Mouse (Mus musculus) hindbrain, embryonic 15.5 days (tissue): ENCODE results near the gene Os9. TPM values are rescaled to one million over a fixed set of nuclear protein-coding genes. Genes with fewer than 3 reads are reported as not detected.
"Not testable (repeated sequence)": the region's sequence is repeated elsewhere in the genome, so short reads cannot be mapped to it uniquely, and the experiment has no call there.

ENCODE experiments used
- ATAC-seq: fragments of 200-750 bp; cut with Nextera tagmentation; 2 replicates; pipeline ENCODE4 v1.8.0; 2017; ENCODE audit warnings: low read depth, moderate number of reproducible peaks, moderate TSS enrichment; ENCODE audit not compliant: low FRiP score
- H3K27ac ChIP-seq: fragments of 300-500 bp; sonication (generic); replicated peaks from 2 replicates; pipeline ENCODE4 v1.5.1; 2015; ENCODE audit warnings: mild to moderate bottlenecking, inconsistent platforms
- H3K27me3 ChIP-seq: fragments of 300-500 bp; sonication (generic); 2 replicates; pipeline ENCODE4 v1.6.1; 2015; ENCODE audit warnings: control low read depth, inconsistent platforms
- H3K36me3 ChIP-seq: fragments of 300-500 bp; sonication (generic); 2 replicates; pipeline ENCODE4 v1.6.1; 2015; ENCODE audit warnings: control low read depth, inconsistent platforms
- H3K4me1 ChIP-seq: fragments of 300-500 bp; sonication (generic); replicated peaks from 2 replicates; pipeline ENCODE4 v1.6.1; 2015; ENCODE audit warnings: control low read depth, inconsistent platforms
- H3K4me2 ChIP-seq: fragments of 300-500 bp; sonication (generic); 2 replicates; pipeline ENCODE4 v1.6.1; 2015; ENCODE audit warnings: moderate library complexity, mild to moderate bottlenecking, inconsistent platforms
- H3K4me3 ChIP-seq: fragments of 300-500 bp; sonication (generic); 2 replicates; pipeline ENCODE4 v1.5.1; 2015; ENCODE audit warnings: mild to moderate bottlenecking, inconsistent platforms
- H3K9ac ChIP-seq: fragments of 300-500 bp; sonication (generic); 2 replicates; pipeline ENCODE4 v1.6.1; 2015; ENCODE audit warnings: inconsistent platforms
- H3K9me3 ChIP-seq: fragments of 300-500 bp; sonication (generic); 2 replicates; pipeline ENCODE4 v1.6.1; 2016; ENCODE audit warnings: control low read depth, inconsistent platforms
- WGBS: fragments of 180-500 bp; shearing (Covaris S2); methylation state at CpG from one replicate; pipeline ENCODE4 v1.1.7; 2015; 5-methylcytosine and 5-hydroxymethylcytosine counted together
- polyA plus RNA-seq: library from polyadenylated mRNA; unstranded; fragments of >200 nt; fragmentation: Nextera tagmentation; extraction: Ambion mirVana; gene quantifications from 2 replicates; pipeline ENCODE4 v1.2.1, GENCODE M21; 2015

The Os9 gene
- polyA plus RNA-seq, 1 experiment from 2014 or later = 130 TPM

DNA sequence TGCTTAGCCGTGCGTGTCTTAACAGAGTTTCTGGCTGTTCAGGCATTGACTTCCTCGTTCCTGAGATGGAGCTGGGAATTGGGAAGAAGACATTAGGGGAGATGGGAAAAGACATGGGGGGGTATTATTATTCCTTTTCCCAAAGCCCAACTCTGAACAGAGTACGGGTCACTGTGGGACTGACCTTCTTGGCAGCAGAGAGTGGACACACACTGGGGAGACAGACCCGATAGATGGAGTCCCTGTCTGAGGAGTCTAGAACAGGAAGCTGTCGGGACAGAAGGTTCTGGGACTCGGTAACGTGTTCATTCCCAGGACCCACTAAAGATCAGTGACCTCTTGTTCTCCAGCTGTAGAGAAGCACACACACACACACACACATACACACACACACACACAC is 45.3 kb downstream of the Os9 start:
- no peaks in the 10 kb centered on the region for H3K27me3 ChIP-seq
- H3K4me3 ChIP-seq = no peak overlapping the region
- no peak overlapping the region for H3K9ac ChIP-seq
- H3K4me1 ChIP-seq = peaks cover 40% of the 10 kb centered on the region
- H3K9me3 ChIP-seq = no peaks in the 10 kb centered on the region
- no peaks in the 10 kb centered on the region for H3K36me3 ChIP-seq
- no peak overlapping the region for H3K4me2 ChIP-seq
- WGBS = 79% methylated on average over 8 of the region's 8 CpGs
- no peak overlapping the region for H3K27ac ChIP-seq
- ATAC-seq = no peak

DNA sequence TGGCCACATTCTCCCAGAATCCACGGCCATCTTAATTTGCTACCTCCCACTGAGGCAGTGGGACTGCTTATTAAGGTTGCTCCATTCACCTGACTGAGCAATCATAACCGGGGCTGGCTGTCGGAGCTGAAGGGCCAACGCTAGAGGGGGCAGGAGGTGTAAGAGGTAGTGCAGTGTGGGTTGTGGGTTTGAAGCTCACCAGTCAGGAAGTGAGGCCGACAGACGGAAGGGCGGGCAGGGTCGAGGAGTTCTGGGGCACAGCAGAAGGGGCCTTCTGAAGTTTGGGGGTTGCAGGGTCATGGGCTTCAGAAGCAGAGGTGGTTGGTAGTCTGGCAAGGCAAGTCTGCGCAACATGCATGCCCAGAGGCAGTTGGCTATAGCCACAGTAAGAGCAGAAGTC is 45.9 kb downstream of the Os9 start, which contains the start of gene Agap2:
Gene Agap2 (plus strand): TSS at position 205 of the 400 bp plus-strand sequence.
- no peak for ATAC-seq
- no peaks in the 10 kb centered on the region for H3K36me3 ChIP-seq
- 75% methylated on average over 9 of the region's 9 CpGs for WGBS
- H3K4me1 ChIP-seq = peaks cover 35% of the 10 kb centered on the region
- H3K9me3 ChIP-seq = no peaks in the 10 kb centered on the region
- no peaks in the 10 kb centered on the region for H3K27me3 ChIP-seq
- H3K4me3 ChIP-seq = no peak within 1 kb of the TSS
- H3K27ac ChIP-seq = no peak within 1 kb of the TSS
- no peak within 1 kb of the TSS for H3K9ac ChIP-seq
- H3K4me2 ChIP-seq = peak within 1 kb of the TSS; percentile 16; the same call in 1 of the 2 replicates

DNA sequence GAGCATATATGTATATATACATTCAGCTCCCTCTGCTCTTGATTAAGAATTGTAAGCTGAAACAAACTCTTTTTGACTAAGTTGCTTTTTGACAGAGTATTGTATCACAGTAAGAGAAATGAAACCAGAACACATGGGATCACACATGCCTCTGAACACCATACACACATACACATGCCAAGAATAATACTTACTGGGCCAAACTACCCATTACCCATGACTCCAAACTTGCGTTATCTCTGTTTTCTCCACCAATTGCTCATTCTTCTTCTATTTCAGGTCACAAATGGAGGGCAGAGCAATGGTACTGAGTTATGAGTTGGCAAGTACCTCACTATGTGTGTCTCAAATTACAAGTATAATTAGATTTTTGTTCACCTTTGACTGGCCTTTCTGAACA is 47.0 kb downstream of the Os9 start:
- Histone ChIP-seq H3K4me3 (no peak overlapping the region), H3K4me1 (peaks cover 36% of the 10 kb centered on the region), H3K4me2 (no peak overlapping the region), H3K36me3 (no peaks in the 10 kb centered on the region), H3K27me3 (no peaks in the 10 kb centered on the region), H3K27ac (no peak overlapping the region), H3K9ac (no peak overlapping the region), H3K9me3 (no peaks in the 10 kb centered on the region)
- 100% methylated on average over 1 of the region's 1 CpGs for WGBS
- ATAC-seq = no peak

DNA sequence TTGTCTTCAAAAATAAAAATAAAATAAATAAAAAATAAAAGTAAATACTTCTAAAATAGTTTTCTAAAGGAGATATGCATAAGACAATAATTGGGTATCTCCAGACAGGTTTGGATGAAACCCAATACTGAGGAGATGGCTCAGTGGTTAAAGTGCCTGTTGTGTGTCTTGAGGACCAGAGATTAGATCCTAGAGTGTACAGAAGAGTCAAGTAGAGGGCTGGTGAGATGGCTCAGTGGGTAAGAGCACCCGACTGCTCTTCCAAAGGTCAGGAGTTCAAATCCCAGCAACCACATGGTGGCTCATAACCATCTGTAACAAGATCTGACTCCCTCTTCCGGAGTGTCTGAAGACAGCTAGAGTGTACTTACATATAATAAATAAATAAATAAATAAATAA is 48.0 kb downstream of the Os9 start:
- H3K27ac ChIP-seq, H3K36me3 ChIP-seq, H3K9me3 ChIP-seq, H3K4me3 ChIP-seq, H3K4me2 ChIP-seq, H3K27me3 ChIP-seq, ATAC-seq, H3K9ac ChIP-seq: not testable (repeated sequence)
- WGBS = 92% methylated on average over 2 of the region's 2 CpGs
- peaks cover 40% of the 10 kb centered on the region for H3K4me1 ChIP-seq

DNA sequence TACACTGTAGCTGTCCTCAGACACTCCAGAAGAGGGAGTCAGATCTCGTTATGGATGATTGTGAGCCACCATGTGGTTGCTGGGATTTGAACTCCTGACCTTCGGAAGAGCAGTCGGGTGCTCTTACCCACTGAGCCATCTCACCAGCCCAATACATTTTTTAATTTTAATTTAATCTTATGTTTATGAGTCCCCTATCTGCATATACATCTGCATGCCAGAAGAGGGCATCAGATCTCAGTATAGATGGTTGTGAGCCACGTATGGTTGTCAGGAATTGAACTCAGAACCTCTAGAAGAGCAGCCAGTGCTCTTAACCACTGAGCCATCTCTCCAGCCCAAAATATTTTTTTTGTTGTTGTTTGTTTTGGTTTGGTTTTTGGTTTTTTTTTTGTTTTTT is 48.7 kb downstream of the Os9 start:
- H3K4me3 ChIP-seq, H3K27ac ChIP-seq, H3K9me3 ChIP-seq, H3K4me2 ChIP-seq, ATAC-seq, H3K9ac ChIP-seq, H3K27me3 ChIP-seq, H3K36me3 ChIP-seq: not testable (repeated sequence)
- peaks cover 34% of the 10 kb centered on the region for H3K4me1 ChIP-seq
- 83% methylated on average over 4 of the region's 4 CpGs for WGBS

DNA sequence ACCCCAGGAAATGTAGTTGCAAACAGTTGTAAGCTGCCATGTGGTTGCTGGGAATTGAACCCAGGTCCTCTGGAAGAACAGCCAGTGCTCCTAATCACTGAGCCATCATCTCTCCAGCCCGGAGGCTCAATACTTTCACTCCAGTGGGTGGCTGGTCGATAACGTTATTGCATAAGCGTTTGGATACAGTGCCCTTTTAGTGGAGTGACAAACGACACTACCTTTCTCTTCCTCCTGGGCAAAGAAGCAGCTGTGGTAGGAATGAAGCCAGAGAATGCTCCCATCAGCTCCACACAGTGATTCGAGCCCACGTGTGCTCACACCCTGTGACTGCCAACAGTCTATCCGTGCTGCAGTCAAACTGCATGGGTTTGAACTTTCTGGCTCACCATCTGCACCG is 49.7 kb downstream of the Os9 start:
- Histone ChIP-seq H3K27ac (peak overlapping the region; percentile 91), H3K36me3 (peaks cover 19% of the 10 kb centered on the region), H3K9me3 (no peaks in the 10 kb centered on the region), H3K4me3 (peak overlapping the region; percentile 53), H3K4me1 (peaks cover 29% of the 10 kb centered on the region), H3K27me3 (no peaks in the 10 kb centered on the region), H3K9ac (peak overlapping the region; percentile 67), H3K4me2 (peak overlapping the region; percentile 96)
- 78% methylated on average over 9 of the region's 9 CpGs for WGBS
- no peak for ATAC-seq

DNA sequence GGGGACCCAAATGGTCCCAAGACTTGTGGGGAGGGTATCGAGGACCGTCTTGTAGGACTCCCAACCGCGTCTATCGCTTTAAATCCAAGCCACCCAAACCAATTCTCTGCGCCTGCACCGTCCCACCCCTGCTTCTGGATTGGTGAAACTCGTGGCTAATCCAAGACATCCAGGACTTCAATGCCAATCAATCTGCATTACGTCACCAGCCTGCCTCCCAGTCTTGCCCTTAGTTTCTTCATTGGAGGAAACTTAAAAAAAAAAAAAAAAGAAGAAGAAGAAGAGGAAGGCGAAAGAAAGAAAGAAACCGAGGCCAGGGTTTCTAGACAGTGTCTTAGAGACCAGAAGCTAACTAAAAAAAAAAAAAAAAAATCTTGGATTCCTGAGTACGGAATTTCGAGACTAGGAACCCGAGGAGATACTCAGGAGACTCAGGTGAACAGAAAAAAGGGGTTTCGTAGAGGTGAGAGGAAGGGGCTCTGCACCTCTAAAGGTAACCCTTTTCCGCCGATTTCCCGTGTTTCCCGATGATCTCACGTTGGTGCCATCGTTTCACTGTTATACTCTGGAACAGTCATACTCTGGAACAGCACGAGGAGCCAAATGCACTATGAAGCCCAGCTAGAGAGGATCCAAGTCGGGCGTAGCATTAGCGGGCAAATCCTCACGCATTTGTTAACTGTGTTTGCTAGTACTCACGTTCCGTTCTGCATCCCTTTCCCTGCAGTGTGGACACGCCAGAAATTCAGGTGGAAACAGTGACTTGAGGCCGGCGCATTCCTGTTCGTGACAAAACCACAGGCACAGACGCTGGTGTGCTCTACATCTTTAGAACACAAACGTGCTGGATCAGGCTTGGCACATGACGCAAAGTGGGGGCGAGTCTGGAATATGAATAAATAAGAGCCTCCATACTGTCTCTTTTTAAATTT is 50.5 kb downstream of the Os9 start, which contains the start of gene Tspan31:
Gene Tspan31 (minus strand): TSS at position 75 of the 932 bp plus-strand sequence.
- Histone ChIP-seq H3K27me3 (no peaks in the 10 kb centered on the region), H3K27ac (peak within 1 kb of the TSS; percentile 91), H3K4me1 (peaks cover 29% of the 10 kb centered on the region), H3K4me3 (peak within 1 kb of the TSS; percentile 53), H3K36me3 (peaks cover 27% of the 10 kb centered on the region), H3K9ac (peak within 1 kb of the TSS; percentile 67), H3K4me2 (peak within 1 kb of the TSS; percentile 96), H3K9me3 (no peaks in the 10 kb centered on the region)
- ATAC-seq = peak; percentile 93
- 2% methylated on average over 36 of the region's 36 CpGs for WGBS

DNA sequence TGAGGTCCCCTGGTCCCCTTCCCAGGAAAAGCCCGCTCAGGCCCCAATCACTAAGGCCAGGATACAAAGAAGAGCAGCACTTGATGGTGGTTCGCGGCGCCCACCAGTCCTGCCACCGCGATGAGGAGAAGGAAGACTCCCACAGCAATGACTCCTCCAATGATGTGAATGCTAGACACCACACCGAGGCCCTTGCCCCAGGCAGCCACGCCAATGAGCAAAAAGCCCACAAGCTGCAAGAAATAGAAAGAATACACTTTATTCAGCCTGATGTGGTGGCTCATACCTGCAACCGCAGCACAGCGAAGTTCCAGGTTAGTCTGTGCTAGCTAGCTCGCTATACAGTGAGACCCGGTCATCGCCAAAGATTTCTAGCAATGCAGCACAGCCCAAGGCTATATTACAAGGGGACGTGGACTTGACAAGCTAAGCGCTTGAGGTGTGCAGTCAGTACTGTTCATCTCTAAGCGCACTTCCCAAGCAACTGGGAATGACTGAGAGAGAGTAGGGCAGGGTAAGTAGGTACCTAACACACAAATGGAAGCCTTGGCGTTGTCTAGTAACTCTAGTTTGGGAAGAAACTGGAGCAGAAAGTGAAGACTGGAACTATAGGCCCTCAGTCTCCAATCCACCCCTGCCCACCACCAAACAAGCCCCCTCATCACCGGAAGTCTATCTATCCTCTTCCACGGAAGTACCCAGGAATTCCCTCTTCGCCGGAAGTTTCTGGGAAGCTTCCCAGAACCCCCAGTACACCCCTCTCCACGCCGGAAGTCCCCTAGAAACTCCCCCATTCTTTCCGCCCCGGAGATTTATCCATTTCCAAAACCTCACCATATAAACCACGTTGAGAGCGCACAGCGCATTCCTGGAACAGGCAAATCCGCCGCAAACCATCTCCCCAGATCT is 51.4 kb downstream of the Os9 start:
- WGBS = 7% methylated on average over 30 of the region's 30 CpGs
- no peaks in the 10 kb centered on the region for H3K9me3 ChIP-seq
- H3K4me2 ChIP-seq = peak overlapping the region; percentile 96
- H3K27ac ChIP-seq = peak overlapping the region; percentile 91
- H3K4me1 ChIP-seq = peaks cover 37% of the 10 kb centered on the region
- ATAC-seq = peak; percentile 86
- no peaks in the 10 kb centered on the region for H3K27me3 ChIP-seq
- H3K9ac ChIP-seq = peak overlapping the region; percentile 60
- peak overlapping the region; percentile 53 for H3K4me3 ChIP-seq
- peaks cover 34% of the 10 kb centered on the region for H3K36me3 ChIP-seq

DNA sequence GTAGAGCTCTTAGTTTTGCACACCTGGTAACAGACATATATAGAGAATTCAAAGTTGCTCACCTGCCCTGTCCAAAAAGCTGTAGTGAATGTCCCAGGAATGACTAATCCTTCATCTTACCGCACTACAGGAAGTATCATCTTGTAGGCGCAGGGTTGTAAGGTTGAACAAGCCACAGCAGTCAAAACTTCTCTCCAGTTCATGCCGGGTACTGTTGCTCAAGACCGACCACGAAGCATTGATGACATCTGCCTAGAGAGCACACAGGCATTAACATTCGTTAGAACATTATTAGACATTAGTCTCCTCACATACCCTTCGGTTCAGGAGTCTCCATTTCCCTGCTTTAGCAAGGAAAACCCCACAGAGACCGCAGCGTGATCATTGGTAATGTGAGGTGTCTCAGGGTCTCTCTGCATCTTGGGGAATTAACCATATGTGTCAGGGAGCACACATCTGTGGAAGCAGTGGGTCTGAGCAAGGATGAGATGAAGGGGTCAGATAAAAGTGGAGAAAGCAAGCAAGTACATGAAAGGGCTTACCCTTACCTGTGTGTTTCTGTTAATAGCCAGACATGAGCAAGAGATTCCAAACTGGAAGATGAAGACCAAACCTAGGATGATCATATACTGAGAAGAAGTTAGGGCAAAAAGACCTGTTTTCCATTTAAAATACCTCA is 52.4 kb downstream of the Os9 start:
- peak overlapping the region; percentile 53 for H3K4me3 ChIP-seq
- H3K4me2 ChIP-seq = peak overlapping the region; percentile 96
- no peak for ATAC-seq
- peaks cover 34% of the 10 kb centered on the region for H3K36me3 ChIP-seq
- 79% methylated on average over 9 of the region's 9 CpGs for WGBS
- peaks cover 40% of the 10 kb centered on the region for H3K4me1 ChIP-seq
- H3K9ac ChIP-seq = peak overlapping the region; percentile 60
- peak overlapping the region; percentile 91; the same call in 1 of the 2 replicates for H3K27ac ChIP-seq
- H3K9me3 ChIP-seq = no peaks in the 10 kb centered on the region
- H3K27me3 ChIP-seq = no peaks in the 10 kb centered on the region

DNA sequence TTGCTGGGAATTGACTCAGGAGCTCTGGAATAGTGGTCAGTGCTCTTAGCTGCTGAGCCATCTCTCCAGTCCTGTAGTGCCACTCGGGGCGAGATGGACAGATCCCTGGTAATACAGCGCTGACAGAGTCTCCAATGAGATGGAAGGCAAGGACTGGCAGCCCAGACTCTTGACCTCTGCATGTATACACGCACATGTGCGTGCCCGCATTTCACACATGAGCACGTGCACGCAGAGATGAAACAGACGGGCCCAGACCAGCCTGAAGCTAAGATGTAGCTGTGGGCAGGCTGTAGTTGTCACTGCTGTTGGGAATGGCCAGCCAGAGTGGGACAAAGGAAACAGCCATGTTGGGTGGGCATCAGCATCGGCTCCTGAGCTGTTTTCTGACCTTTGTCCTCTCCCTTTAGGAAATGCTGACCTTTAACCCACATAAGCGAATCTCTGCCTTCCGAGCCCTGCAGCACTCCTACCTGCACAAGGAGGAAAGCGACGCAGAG is 54.4 kb downstream of the Os9 start:
- H3K4me1 ChIP-seq = peaks cover 49% of the 10 kb centered on the region
- no peak overlapping the region for H3K27ac ChIP-seq
- ATAC-seq = no peak
- H3K9ac ChIP-seq = no peak overlapping the region
- 88% methylated on average over 14 of the region's 14 CpGs for WGBS
- H3K36me3 ChIP-seq = peaks cover 34% of the 10 kb centered on the region
- H3K27me3 ChIP-seq = no peaks in the 10 kb centered on the region
- H3K4me2 ChIP-seq = no peak overlapping the region
- no peaks in the 10 kb centered on the region for H3K9me3 ChIP-seq
- no peak overlapping the region for H3K4me3 ChIP-seq

DNA sequence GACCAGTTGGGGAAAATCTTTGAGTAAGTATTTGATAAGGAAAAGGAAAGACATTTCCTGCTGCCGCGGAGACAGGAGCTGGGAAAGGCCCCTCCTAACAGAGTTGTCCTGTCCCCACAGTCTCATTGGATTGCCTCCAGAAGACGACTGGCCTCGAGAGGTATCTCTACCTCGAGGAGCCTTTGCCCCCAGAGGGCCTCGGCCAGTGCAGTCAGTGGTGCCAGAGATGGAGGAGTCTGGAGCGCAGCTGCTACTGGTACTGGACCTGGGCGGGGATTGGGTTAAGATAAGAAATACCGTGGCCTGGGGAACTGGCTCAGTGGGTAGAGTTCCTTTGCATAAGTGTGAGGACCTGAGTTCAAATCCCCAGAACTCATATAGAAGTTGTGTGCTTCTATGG is 55.0 kb downstream of the Os9 start:
- H3K9ac ChIP-seq = no peak overlapping the region
- peaks cover 50% of the 10 kb centered on the region for H3K4me1 ChIP-seq
- no peak overlapping the region for H3K4me2 ChIP-seq
- no peak overlapping the region for H3K4me3 ChIP-seq
- peaks cover 34% of the 10 kb centered on the region for H3K36me3 ChIP-seq
- H3K27me3 ChIP-seq = no peaks in the 10 kb centered on the region
- WGBS = 89% methylated on average over 9 of the region's 9 CpGs
- ATAC-seq = no peak
- H3K9me3 ChIP-seq = no peaks in the 10 kb centered on the region
- no peak overlapping the region for H3K27ac ChIP-seq
